ENCODE assay signal across 8 mouse cellular contexts in genomic region chr6:88199001-88199717, GRCm38 (mm10). TPM values are rescaled to one million over a fixed set of nuclear protein-coding genes. Genes with fewer than 3 reads are reported as not detected.
A peak's percentile ranks its signal among the peaks of the same experiment; 100 is the strongest.
DNase-seq lines count a peak whose midpoint lies in the region; ATAC-seq and TF ChIP-seq lines count a peak whose summit lies in the region.

No protein-coding gene starts in this region.

- peak overlapping the region; percentile 53 for H3K4me3 ChIP-seq in heart, postnatal 0 days (ENCODE audit: low read depth, low read length)
- H3K4me3 ChIP-seq in liver, embryonic 13.5 days (replicated peaks): peak overlapping the region; percentile 58
- H3K4me3 ChIP-seq in small intestine, adult 2 months (ENCODE audit: low read depth, low read length): peak overlapping the region; percentile 56

- TF ChIP-seq EP300 in heart, postnatal 0 days (IDR thresholded peaks at IDR 0.05; ENCODE audit: low read depth): no peak

- ATAC-seq in heart, postnatal 0 days (ENCODE audit: insufficient read depth, low read depth): no peak
- ATAC-seq in liver, embryonic 13.5 days (ENCODE audit: low read depth): no peak

- H3K4me1 ChIP-seq in heart, postnatal 0 days (ENCODE audit: control insufficient read depth, insufficient read depth): 0 out of 2 replicates have a peak, but pooled peaks cover under 1% of the 10 kb centered on the region
- H3K4me1 ChIP-seq in liver, embryonic 13.5 days (replicated peaks): peaks cover 75% of the 10 kb centered on the region
- H3K4me1 ChIP-seq in small intestine, adult 2 months (ENCODE audit: control insufficient read depth, insufficient read depth, insufficient read length, low read length): peaks cover 4% of the 10 kb centered on the region

- DNase-seq in embryo, embryonic 10 days (ENCODE audit: low spot score): peak; percentile 39
- no peak for DNase-seq in embryo, embryonic 9.5 days (ENCODE audit: extremely low spot score)
- DNase-seq in MN1 (ENCODE audit: low spot score): peak; percentile 37
- no peak for DNase-seq in heart, postnatal 0 days (ENCODE audit: low spot score)
- no peak for DNase-seq in liver, embryonic 13.5 days
- no peak for DNase-seq in left cerebral cortex, adult 11 months (ENCODE audit: low spot score)
- no peak for DNase-seq in frontal cortex, adult 2 months (ENCODE audit: extremely low spot score in 1 of 2, low spot score in 1 of 2)

- H3K9ac ChIP-seq in heart, postnatal 0 days (replicated peaks; ENCODE audit: low read depth, low read length): peak overlapping the region; percentile 59
- peak overlapping the region; percentile 56 for H3K9ac ChIP-seq in liver, embryonic 13.5 days

- TF ChIP-seq POLR2A in small intestine, adult 2 months (IDR thresholded peaks at IDR 0.05; ENCODE audit: low read depth, low read length): no peak

- H3K9me3 ChIP-seq in heart, postnatal 0 days (replicated peaks; ENCODE audit: control insufficient read depth, low read length): no peaks in the 10 kb centered on the region
- no peaks in the 10 kb centered on the region for H3K9me3 ChIP-seq in liver, embryonic 13.5 days (replicated peaks)

- H3K36me3 ChIP-seq in heart, postnatal 0 days (replicated peaks; ENCODE audit: control insufficient read depth, insufficient read depth, low read length): no peaks in the 10 kb centered on the region
- no peaks in the 10 kb centered on the region for H3K36me3 ChIP-seq in liver, embryonic 13.5 days
- no peaks in the 10 kb centered on the region for H3K36me3 ChIP-seq in small intestine, adult 2 months (ENCODE audit: control insufficient read depth, insufficient read depth, low read length)

- peak overlapping the region; percentile 33 for H3K27ac ChIP-seq in heart, postnatal 0 days (ENCODE audit: low read depth)
- no peak overlapping the region for H3K27ac ChIP-seq in liver, embryonic 13.5 days
- no peak overlapping the region for H3K27ac ChIP-seq in small intestine, adult 2 months (ENCODE audit: insufficient read depth, low read depth, low read length)

- H3K27me3 ChIP-seq in heart, postnatal 0 days (ENCODE audit: control insufficient read depth, insufficient read depth, low read length): peaks cover 99% of the 10 kb centered on the region
- peaks cover 98% of the 10 kb centered on the region for H3K27me3 ChIP-seq in liver, embryonic 13.5 days
- peaks cover 98% of the 10 kb centered on the region for H3K27me3 ChIP-seq in small intestine, adult 2 months (ENCODE audit: control insufficient read depth, insufficient read depth, low read length)

- H3K4me2 ChIP-seq in heart, postnatal 0 days (ENCODE audit: low read depth, low read length): peak overlapping the region; percentile 64
- peak overlapping the region; percentile 73 for H3K4me2 ChIP-seq in liver, embryonic 13.5 days

- no peak for TF ChIP-seq CTCF in heart, postnatal 0 days (IDR thresholded peaks at IDR 0.05; ENCODE audit: low read depth)
- no peak for TF ChIP-seq CTCF in small intestine, adult 2 months (IDR thresholded peaks at IDR 0.05; ENCODE audit: extremely low read depth, insufficient read length, insufficient replicate concordance, low read depth, low read length)

- 1% methylated on average over 39 of the region's 39 CpGs for WGBS in heart, postnatal 0 days
- under 1% methylated on average over 39 of the region's 39 CpGs for WGBS in liver, embryonic 13.5 days (ENCODE audit: insufficient replicate concordance)
- WGBS in small intestine, adult 2 months: 2% methylated on average over 39 of the region's 39 CpGs

RNA-seq across cellular contexts. Expression of gene Gata2, which starts 5.5 kb away (rescaled TPM):
- 17.7 and 19.6 TPM in 2 replicates for total RNA-seq in heart, postnatal 0 days (2014; rRNA removed; ENCODE audit: low replicate concordance)
- 13.7 and 16.0 TPM in 2 replicates for polyA plus RNA-seq in heart, postnatal 0 days (2015; fragmentation: Nextera tagmentation; extraction: Ambion mirVana)
- polyA plus RNA-seq in liver, embryonic 13.5 days (2015; fragmentation: Nextera tagmentation; extraction: Ambion mirVana): 6.9 and 7.4 TPM in 2 replicates
- polyA plus RNA-seq in small intestine, adult 2 months (2012; rRNA removed): 5.0 and 5.6 TPM in 2 replicates
- polyA plus RNA-seq in frontal cortex, adult 2 months (2012; rRNA removed): 5.7 and 7.4 TPM in 2 replicates

RNA-seq across cellular contexts. Expression of gene Dnajb8, which starts 22.9 kb away (rescaled TPM):
- total RNA-seq in heart, postnatal 0 days (2014; rRNA removed; ENCODE audit: low replicate concordance): not detected in 2 replicates
- not detected in 2 replicates for polyA plus RNA-seq in heart, postnatal 0 days (2015; fragmentation: Nextera tagmentation; extraction: Ambion mirVana)
- polyA plus RNA-seq in liver, embryonic 13.5 days (2015; fragmentation: Nextera tagmentation; extraction: Ambion mirVana): not detected in 2 replicates
- polyA plus RNA-seq in small intestine, adult 2 months (2012; rRNA removed): not detected in 2 replicates
- not detected in 2 replicates for polyA plus RNA-seq in frontal cortex, adult 2 months (2012; rRNA removed)

Comparison
In these comparisons a context has a peak if more than half of its experiments do, and no peak if none do; other contexts are left out.
1. DNase-seq: peak in embryo, embryonic 10 days (single experiment) and MN1 (single experiment); none in embryo, embryonic 9.5 days (single experiment), heart, postnatal 0 days (single experiment), liver, embryonic 13.5 days (single experiment), left cerebral cortex, adult 11 months (single experiment) and frontal cortex, adult 2 months (0 of 2).
2. Peak in every context shown above with its lines, with median percentiles within 50 percentile points of each other: H3K4me3 ChIP-seq.